Mouse (Mus musculus) hindbrain, embryonic 12.5 days (tissue): ENCODE measurements around the gene Sun2. TPM values are rescaled to one million over a fixed set of nuclear protein-coding genes. Genes with fewer than 3 reads are reported as not detected.

Experiments used
- ATAC-seq: fragments of 200-750 bp; cut with Nextera tagmentation; 2 replicates; pipeline ENCODE4 v1.8.0; 2017; ENCODE audit warnings: moderate TSS enrichment; ENCODE audit not compliant: low FRiP score
- H3K27ac ChIP-seq: fragments of 300-500 bp; sonication (generic); 2 replicates; pipeline ENCODE4 v1.5.1; 2016; ENCODE audit warnings: mild to moderate bottlenecking
- H3K27me3 ChIP-seq: fragments of 300-500 bp; sonication (generic); 2 replicates; pipeline ENCODE4 v1.6.1; 2016; ENCODE audit warnings: mild to moderate bottlenecking
- H3K36me3 ChIP-seq: fragments of 300-500 bp; sonication (generic); 2 replicates; pipeline ENCODE4 v1.6.1; 2016; ENCODE audit warnings: mild to moderate bottlenecking
- H3K4me1 ChIP-seq: fragments of 300-500 bp; sonication (generic); 2 replicates; pipeline ENCODE4 v1.6.1; 2016
- H3K4me2 ChIP-seq: fragments of 300-500 bp; sonication (generic); replicated peaks from 2 replicates; pipeline ENCODE4 v1.6.1; 2016; ENCODE audit warnings: mild to moderate bottlenecking
- H3K4me3 ChIP-seq: fragments of 300-500 bp; sonication (generic); 2 replicates; pipeline ENCODE4 v1.5.1; 2016; ENCODE audit warnings: mild to moderate bottlenecking
- H3K9ac ChIP-seq: fragments of 300-500 bp; sonication (generic); 2 replicates; pipeline ENCODE4 v1.6.1; 2016; ENCODE audit warnings: mild to moderate bottlenecking, moderate library complexity
- H3K9me3 ChIP-seq: fragments of 300-500 bp; sonication (generic); replicated peaks from 2 replicates; pipeline ENCODE4 v1.6.1; 2016; ENCODE audit warnings: mild to moderate bottlenecking
- WGBS: fragments of 180-500 bp; shearing (Covaris S2); methylation state at CpG from one replicate; pipeline ENCODE4 v1.1.7; 2016; 5-methylcytosine and 5-hydroxymethylcytosine counted together
- polyA plus RNA-seq: library from polyadenylated mRNA; unstranded; fragments of >200 nt; fragmentation: Nextera tagmentation; extraction: Ambion mirVana; gene quantifications from 2 replicates; pipeline ENCODE4 v1.2.1, GENCODE M21; 2016

The Sun2 gene
- polyA plus RNA-seq, result 8.0 and 8.2 TPM in 2 replicates

DNA sequence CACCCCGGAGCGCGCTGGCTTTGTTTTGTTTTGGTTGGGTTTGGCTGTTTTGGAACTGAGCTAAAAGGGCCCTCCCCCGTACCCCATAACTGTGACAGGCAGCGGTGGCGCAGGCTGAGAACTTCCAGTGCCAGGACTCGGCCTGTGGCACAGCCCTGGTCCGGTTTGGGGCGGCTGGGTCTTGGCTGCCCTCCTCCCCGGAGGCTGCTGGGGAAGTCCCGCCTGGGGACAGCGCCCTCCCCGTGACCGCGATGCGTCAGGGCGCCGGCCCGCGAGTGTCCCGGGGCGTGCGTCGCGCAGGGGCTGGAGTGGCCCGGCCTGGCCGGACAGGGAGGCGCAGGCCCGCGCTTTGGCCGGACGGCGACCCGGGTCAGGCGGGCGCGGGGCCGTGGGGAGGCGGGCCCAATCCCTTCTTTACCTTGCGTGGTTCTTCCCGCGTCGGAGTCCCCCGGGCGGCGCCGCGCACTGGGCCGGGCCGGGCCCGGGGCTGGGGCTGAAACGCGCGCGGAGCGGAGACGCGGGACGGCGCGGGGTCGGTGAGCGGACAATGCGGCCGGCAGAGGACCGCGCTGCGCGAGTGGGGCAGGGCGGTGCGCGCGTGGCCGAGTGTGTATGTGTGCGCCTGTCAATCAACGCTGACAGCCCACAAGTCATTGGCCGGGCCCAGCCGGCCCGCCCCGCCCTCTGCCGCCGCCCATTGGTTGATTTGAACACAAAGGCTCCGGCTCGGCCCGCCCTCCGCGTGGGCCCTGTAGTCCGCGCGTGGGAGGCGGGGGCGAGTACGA, at the start of gene Sun2:
Gene Sun2 (minus strand): TSS at position 616 of the 785 bp plus-strand sequence.
- peaks cover 25% of the 10 kb centered on the region for H3K36me3 ChIP-seq
- H3K9ac ChIP-seq, result peak within 1 kb of the TSS; percentile 96
- under 1% methylated on average over 92 of the region's 93 CpGs for WGBS
- peak; percentile 92 for ATAC-seq
- peak within 1 kb of the TSS; percentile 77 for H3K27ac ChIP-seq
- H3K4me3 ChIP-seq, result peak within 1 kb of the TSS; percentile 92
- H3K4me2 ChIP-seq, result peak within 1 kb of the TSS; percentile 63
- no peaks in the 10 kb centered on the region for H3K9me3 ChIP-seq
- H3K27me3 ChIP-seq, result no peaks in the 10 kb centered on the region
- H3K4me1 ChIP-seq, result peaks cover 27% of the 10 kb centered on the region

GRCm38 (mm10) chr15:79791502-79791901, 49.2 kb upstream of the Sun2 start:
- H3K36me3 ChIP-seq, result no peaks in the 10 kb centered on the region
- no peak overlapping the region for H3K9ac ChIP-seq
- H3K9me3 ChIP-seq, result no peaks in the 10 kb centered on the region
- no peak overlapping the region for H3K4me2 ChIP-seq
- peaks cover 28% of the 10 kb centered on the region for H3K27me3 ChIP-seq
- H3K4me3 ChIP-seq, result no peak overlapping the region
- H3K27ac ChIP-seq, result no peak overlapping the region
- WGBS, result 3% methylated on average over 12 of the region's 12 CpGs
- peaks cover 19% of the 10 kb centered on the region for H3K4me1 ChIP-seq
- ATAC-seq, result no peak

GRCm38 (mm10) chr15:79790905-79791304, 48.6 kb upstream of the Sun2 start:
- Histone ChIP-seq H3K4me2 (no peak overlapping the region), H3K27me3 (peaks cover 28% of the 10 kb centered on the region), H3K36me3 (no peaks in the 10 kb centered on the region), H3K9ac (no peak overlapping the region), H3K4me3 (no peak overlapping the region), H3K27ac (no peak overlapping the region), H3K4me1 (peaks cover 19% of the 10 kb centered on the region), H3K9me3 (no peaks in the 10 kb centered on the region)
- no peak for ATAC-seq
- 87% methylated on average over 6 of the region's 6 CpGs for WGBS

DNA sequence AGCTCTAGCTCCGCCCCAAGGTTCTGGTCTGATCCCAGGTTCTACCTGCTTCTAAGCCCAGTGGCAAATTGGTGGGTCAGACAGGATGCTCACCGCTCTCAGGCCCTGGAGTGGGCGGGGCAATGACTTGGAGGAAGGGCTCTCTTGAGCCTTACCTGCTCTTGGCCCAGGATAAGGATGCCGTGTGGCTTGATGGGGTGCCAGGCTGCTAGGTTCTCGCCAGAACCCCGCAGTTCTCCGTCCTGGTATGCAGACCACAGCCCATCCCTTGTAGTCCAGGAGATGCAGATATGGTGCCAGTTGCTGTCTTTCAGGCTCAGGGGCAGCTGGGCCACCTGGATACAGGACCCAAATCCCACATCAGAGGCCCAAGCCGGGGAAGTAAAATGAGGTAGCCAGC, 47.8 kb upstream of the Sun2 start:
- H3K36me3 ChIP-seq, result no peaks in the 10 kb centered on the region
- peaks cover 19% of the 10 kb centered on the region for H3K4me1 ChIP-seq
- no peaks in the 10 kb centered on the region for H3K9me3 ChIP-seq
- no peak for ATAC-seq
- no peak overlapping the region for H3K4me2 ChIP-seq
- WGBS, result 54% methylated on average over 8 of the region's 8 CpGs
- H3K9ac ChIP-seq, result no peak overlapping the region
- H3K27me3 ChIP-seq, result peaks cover 28% of the 10 kb centered on the region
- H3K27ac ChIP-seq, result no peak overlapping the region
- no peak overlapping the region for H3K4me3 ChIP-seq

- Histone ChIP-seq H3K27me3 (peaks cover 28% of the 10 kb centered on the region), H3K4me3 (no peak overlapping the region), H3K36me3 (no peaks in the 10 kb centered on the region), H3K9ac (no peak overlapping the region), H3K4me2 (no peak overlapping the region; the same call in 1 of the 2 replicates), H3K27ac (peak overlapping the region; percentile 68), H3K4me1 (peaks cover 19% of the 10 kb centered on the region), H3K9me3 (no peaks in the 10 kb centered on the region)
- 37% methylated on average over 8 of the region's 8 CpGs for WGBS
- ATAC-seq, result 0 out of 2 replicates have a peak, but pooled peaks have one; percentile 47
Measured at GRCm38 (mm10) chr15:79787815-79788214, 45.5 kb upstream of the Sun2 start.

DNA sequence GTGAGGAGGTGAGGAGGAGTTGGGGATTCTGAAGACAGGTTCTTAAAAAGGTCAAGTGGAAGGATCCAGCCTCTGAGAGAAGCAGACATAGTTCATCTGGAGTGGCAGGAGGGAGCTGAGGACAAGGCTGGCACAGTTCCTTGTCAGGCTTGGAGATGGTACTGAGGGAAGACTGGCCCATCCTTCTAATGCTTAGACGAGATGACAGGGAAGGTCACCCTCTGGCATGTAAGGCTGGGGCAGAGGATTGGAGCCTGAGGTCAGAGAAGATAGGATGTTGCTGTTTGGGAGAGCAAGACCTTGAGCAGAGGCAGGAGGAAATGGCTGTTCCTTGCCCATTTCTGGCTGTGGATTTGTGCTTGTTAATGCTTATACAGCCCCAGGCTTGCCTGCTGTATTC, 42.7 kb upstream of the Sun2 start:
- H3K36me3 ChIP-seq, result no peaks in the 10 kb centered on the region
- no peak overlapping the region for H3K9ac ChIP-seq
- H3K27me3 ChIP-seq, result peaks cover 8% of the 10 kb centered on the region
- H3K9me3 ChIP-seq, result no peaks in the 10 kb centered on the region
- no peak overlapping the region for H3K27ac ChIP-seq
- 36% methylated on average over 1 of the region's 1 CpGs for WGBS
- no peak for ATAC-seq
- H3K4me1 ChIP-seq, result peaks cover 16% of the 10 kb centered on the region
- no peak overlapping the region for H3K4me2 ChIP-seq
- H3K4me3 ChIP-seq, result no peak overlapping the region

DNA sequence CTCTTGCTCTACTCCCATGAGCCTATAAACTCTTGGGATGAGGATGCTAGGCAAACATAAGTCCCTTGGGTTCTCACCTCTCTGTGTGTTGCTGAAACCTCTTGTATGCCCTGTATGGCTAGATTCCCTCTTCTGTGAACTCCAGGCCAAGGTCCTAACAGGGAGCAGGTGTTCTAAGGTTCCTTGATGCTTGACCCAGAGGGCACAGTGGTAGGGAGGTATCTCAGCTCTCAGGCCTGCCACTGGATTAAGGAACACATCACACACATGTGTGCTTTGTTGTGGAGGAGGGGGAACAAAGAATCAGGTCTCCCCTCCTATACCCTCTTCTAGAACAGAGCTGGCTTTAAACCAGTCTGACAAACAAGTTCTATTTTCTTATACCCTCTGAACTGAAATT, 35.4 kb upstream of the Sun2 start, which contains the start of gene Dnal4:
Gene Dnal4 (minus strand): TSS at position 101 of the 400 bp plus-strand sequence.
- no peak for ATAC-seq
- Histone ChIP-seq H3K27ac (no peak within 1 kb of the TSS), H3K9me3 (no peaks in the 10 kb centered on the region), H3K36me3 (no peaks in the 10 kb centered on the region), H3K4me3 (no peak within 1 kb of the TSS), H3K27me3 (no peaks in the 10 kb centered on the region), H3K4me1 (peaks cover 17% of the 10 kb centered on the region), H3K4me2 (no peak within 1 kb of the TSS), H3K9ac (no peak within 1 kb of the TSS)

GRCm38 (mm10) chr15:79775662-79776061, 33.3 kb upstream of the Sun2 start:
- peaks cover 17% of the 10 kb centered on the region for H3K4me1 ChIP-seq
- no peaks in the 10 kb centered on the region for H3K27me3 ChIP-seq
- H3K4me2 ChIP-seq, result no peak overlapping the region
- H3K27ac ChIP-seq, result no peak overlapping the region
- H3K9ac ChIP-seq, result no peak overlapping the region
- no peaks in the 10 kb centered on the region; the same call in 1 of the 2 replicates for H3K36me3 ChIP-seq
- no peaks in the 10 kb centered on the region for H3K9me3 ChIP-seq
- ATAC-seq, result no peak
- no peak overlapping the region for H3K4me3 ChIP-seq
- 60% methylated on average over 7 of the region's 7 CpGs for WGBS

DNA sequence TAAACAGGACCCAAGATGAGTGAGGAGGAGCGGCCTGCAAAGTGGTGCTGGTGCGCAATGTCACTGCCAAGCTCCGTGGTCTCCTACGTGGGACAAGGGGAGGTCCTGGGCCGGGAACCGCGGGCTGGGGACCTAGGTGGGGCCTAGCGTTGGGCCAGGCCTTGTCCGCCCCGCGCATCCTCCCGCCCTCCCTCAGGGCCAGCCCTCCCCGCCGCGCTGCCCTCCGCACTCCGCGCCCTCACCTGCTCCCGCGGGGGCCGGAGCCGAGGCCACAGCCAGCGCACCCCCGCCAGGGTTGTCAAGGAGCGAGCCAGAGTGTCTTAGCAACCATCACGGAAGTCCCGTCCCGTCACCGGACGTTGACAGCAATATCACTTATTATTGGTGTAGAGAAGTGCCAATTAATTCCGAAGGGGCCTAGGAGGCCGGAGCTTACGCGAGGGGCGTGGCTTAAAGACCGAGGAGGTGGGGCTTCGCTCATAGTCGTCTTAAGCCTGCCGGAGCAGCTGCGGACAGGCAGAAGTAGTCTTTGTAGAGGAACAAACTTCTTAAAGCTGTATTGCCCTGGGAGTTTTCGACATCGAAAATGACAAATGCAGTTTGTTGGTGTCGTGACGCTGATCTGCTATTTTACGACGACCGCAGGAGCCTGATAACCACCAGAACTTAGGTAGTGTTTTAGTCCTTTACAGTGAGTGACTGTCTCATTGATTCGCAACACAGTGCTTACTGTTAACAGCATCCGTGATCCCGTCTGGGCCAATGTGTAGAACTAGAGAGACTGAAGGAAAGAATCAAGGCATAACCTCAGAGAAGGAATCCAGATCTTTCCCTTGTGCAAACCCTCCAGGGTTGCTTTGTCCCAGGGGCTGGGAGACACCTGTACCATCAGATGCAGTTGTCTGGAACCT, 32.0 kb upstream of the Sun2 start:
- H3K27me3 ChIP-seq, result no peaks in the 10 kb centered on the region
- peak; percentile 98 for ATAC-seq
- peak overlapping the region; percentile 71 for H3K4me2 ChIP-seq
- peak overlapping the region; percentile 82 for H3K9ac ChIP-seq
- no peaks in the 10 kb centered on the region; the same call in 1 of the 2 replicates for H3K36me3 ChIP-seq
- peak overlapping the region; percentile 69 for H3K4me3 ChIP-seq
- H3K4me1 ChIP-seq, result peaks cover 17% of the 10 kb centered on the region
- H3K27ac ChIP-seq, result peak overlapping the region; percentile 52
- WGBS, result 1% methylated on average over 46 of the region's 50 CpGs
- no peaks in the 10 kb centered on the region for H3K9me3 ChIP-seq

DNA sequence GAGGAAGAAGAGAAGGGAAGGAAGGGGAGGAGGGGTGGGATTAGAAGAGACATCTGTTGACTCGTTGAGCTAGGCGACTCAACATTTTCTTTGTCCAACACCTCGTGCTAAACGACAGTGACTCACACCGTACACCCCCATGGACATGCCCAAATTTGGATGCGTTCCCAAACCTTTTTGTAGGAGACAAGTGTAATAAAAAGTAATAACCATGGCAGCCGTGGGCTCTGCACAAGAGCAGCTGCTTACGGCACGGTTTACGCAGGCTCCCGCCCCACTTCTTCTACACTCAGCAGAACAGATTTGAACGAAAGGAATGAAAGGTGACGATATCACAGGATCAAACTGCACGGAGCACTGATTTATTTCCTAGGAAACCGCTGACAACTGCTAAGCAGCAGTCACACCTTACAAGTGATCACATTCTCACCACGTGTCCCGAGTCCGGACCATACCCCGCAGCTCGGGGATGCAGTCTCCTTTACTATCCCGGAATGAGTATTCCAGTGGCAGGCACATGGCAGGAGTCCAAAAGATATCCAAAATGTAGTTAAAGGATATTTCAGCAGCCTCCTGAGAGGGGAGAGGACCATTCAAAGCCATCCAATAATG, 28.4 kb upstream of the Sun2 start:
- 83% methylated on average over 21 of the region's 21 CpGs for WGBS
- no peaks in the 10 kb centered on the region for H3K9me3 ChIP-seq
- H3K4me1 ChIP-seq, result peaks cover 21% of the 10 kb centered on the region
- no peaks in the 10 kb centered on the region for H3K27me3 ChIP-seq
- H3K36me3 ChIP-seq, result no peaks in the 10 kb centered on the region; the same call in 1 of the 2 replicates
- no peak overlapping the region for H3K27ac ChIP-seq
- H3K4me2 ChIP-seq, result no peak overlapping the region
- no peak overlapping the region; the same call in 1 of the 2 replicates for H3K9ac ChIP-seq
- ATAC-seq, result no peak
- no peak overlapping the region for H3K4me3 ChIP-seq

- WGBS, result 52% methylated on average over 6 of the region's 6 CpGs
- Histone ChIP-seq H3K27me3 (no peaks in the 10 kb centered on the region), H3K9ac (no peak overlapping the region), H3K4me1 (peaks cover 9% of the 10 kb centered on the region), H3K9me3 (no peaks in the 10 kb centered on the region), H3K4me3 (no peak overlapping the region), H3K36me3 (peaks cover 17% of the 10 kb centered on the region), H3K4me2 (no peak overlapping the region), H3K27ac (no peak overlapping the region)
- no peak for ATAC-seq
Measured at GRCm38 (mm10) chr15:79768302-79768701, 26.0 kb upstream of the Sun2 start.
